ENCODE assay signal across 8 mouse cellular contexts in genomic region chr1:171033756-171034155, GRCm38 (mm10). TPM values are rescaled to one million over a fixed set of nuclear protein-coding genes. Genes with fewer than 3 reads are reported as not detected.
DNase-seq lines count a peak whose midpoint lies in the region; ATAC-seq lines count a peak whose summit lies in the region.

No protein-coding gene starts in this region.

- WGBS in intestine, embryonic 14.5 days: under 1% methylated on average over 20 of the region's 20 CpGs

- H3K4me1 ChIP-seq in intestine, embryonic 14.5 days (replicated peaks; ENCODE audit: control insufficient read depth, insufficient read depth, low read length): peaks cover 13% of the 10 kb centered on the region; the same call in 1 of the 2 replicates

- H3K9me3 ChIP-seq in intestine, embryonic 14.5 days (ENCODE audit: control insufficient read depth, low read length): no peaks in the 10 kb centered on the region

- peak overlapping the region; percentile 15 for H3K9ac ChIP-seq in intestine, embryonic 14.5 days (ENCODE audit: low read length)

- peak overlapping the region; percentile 93 for H3K4me2 ChIP-seq in intestine, embryonic 14.5 days (ENCODE audit: low read length)

- no peak overlapping the region for H3K27ac ChIP-seq in intestine, embryonic 14.5 days (ENCODE audit: low read depth)

- peaks cover 28% of the 10 kb centered on the region for H3K27me3 ChIP-seq in intestine, embryonic 14.5 days (replicated peaks; ENCODE audit: control insufficient read depth, insufficient read depth, low read length)

- DNase-seq in adrenal gland, adult 18-20 months (ENCODE audit: low spot score in 2 of 2): peak; percentile 92 to 97
- peak; percentile 88 for DNase-seq in embryo, embryonic 11 days
- peak; percentile 70 for DNase-seq in gastrocnemius, postnatal 25 days
- peak; percentile 99 for DNase-seq in intestine, embryonic 14.5 days (ENCODE audit: low spot score)
- peak; percentile 91 to 92 for DNase-seq in left cerebral cortex, postnatal 25 days (ENCODE audit: low spot score in 2 of 2)
- DNase-seq in mesoderm, embryonic 11.5 days (ENCODE audit: low read depth, low spot score): peak; percentile 86
- peak; percentile 87 for DNase-seq in right cerebral cortex, postnatal 25 days
- peak; percentile 62 to 78 for DNase-seq in urinary bladder, postnatal 4 days (ENCODE audit: low spot score in 2 of 2)

- H3K36me3 ChIP-seq in intestine, embryonic 14.5 days (ENCODE audit: control insufficient read depth, insufficient read depth, low read length): no peaks in the 10 kb centered on the region

- intact Hi-C loops in left cerebral cortex, postnatal 25 days (cut with DNase I): loop anchor here (2.0 kb wide), 1 partner anchor 69 kb away; no protein-coding TSS in a partner anchor

- peak; percentile 76 for ATAC-seq in intestine, embryonic 14.5 days (replicated peaks; ENCODE audit: low FRiP score, low TSS enrichment, low read depth)

- H3K4me3 ChIP-seq in intestine, embryonic 14.5 days (ENCODE audit: low read depth, low read length): peak overlapping the region; percentile 61

RNA-seq across cellular contexts. Expression of gene Fcgr4, which starts 15.0 kb away (rescaled TPM):
- total RNA-seq in adrenal gland, adult 18-20 months (2021): 10 to 100 TPM in 1 of 2 experiments, 1 to 10 TPM in 1; 5.8 to 13.0 TPM
- total RNA-seq in gastrocnemius, postnatal 25 days (2021): not detected
- 1.0 and 1.1 TPM in 2 replicates for polyA plus RNA-seq in intestine, embryonic 14.5 days (2014; fragmentation: Nextera tagmentation; extraction: Ambion mirVana)
- not detected for total RNA-seq in left cerebral cortex, postnatal 25 days (2021)

RNA-seq across cellular contexts. Expression of gene Fcgr3, which starts 31.0 kb away (rescaled TPM):
- total RNA-seq in adrenal gland, adult 18-20 months (2021): 10 to 100 TPM; 17.7 to 32.8 TPM
- total RNA-seq in gastrocnemius, postnatal 25 days (2021): 1 to 10 TPM; 3.7 to 4.6 TPM
- 10.7 and 12.7 TPM in 2 replicates for polyA plus RNA-seq in intestine, embryonic 14.5 days (2014; fragmentation: Nextera tagmentation; extraction: Ambion mirVana)
- total RNA-seq in left cerebral cortex, postnatal 25 days (2021): 10 to 100 TPM; 13.8 TPM

RNA-seq across cellular contexts. Expression of gene Fcgr2b, which starts 57.4 kb away (rescaled TPM):
- 10 to 100 TPM in 1 of 2 experiments, 1 to 10 TPM in 1; 7.0 to 15.6 TPM for total RNA-seq in adrenal gland, adult 18-20 months (2021)
- total RNA-seq in gastrocnemius, postnatal 25 days (2021): 1 to 10 TPM; 1.9 to 2.8 TPM
- polyA plus RNA-seq in intestine, embryonic 14.5 days (2014; fragmentation: Nextera tagmentation; extraction: Ambion mirVana): 1.1 and 1.2 TPM in 2 replicates
- 1 to 10 TPM; 3.6 to 6.2 TPM for total RNA-seq in left cerebral cortex, postnatal 25 days (2021)

Comparison
In these comparisons a context has a peak if more than half of its experiments do, and no peak if none do; other contexts are left out.
1. RNA of gene Fcgr4, which starts 15.0 kb away (total RNA-seq): 5.8 to 13.0 TPM in adrenal gland, adult 18-20 months; not detected in gastrocnemius, postnatal 25 days and not detected in left cerebral cortex, postnatal 25 days; every median in the first group is over 4 times any median in the second.
2. Peak in every context shown above with its lines, with median percentiles within 50 percentile points of each other: DNase-seq.